Mouse (Mus musculus) CD8-positive naive resting alpha-beta T cell, adult 2 months (primary cell): ENCODE results near the gene Spag5.

Experiments used
- DNase-seq, 2 experiments: peaks; one replicate each; pipeline ENCODE4 v3.0.0; 2022; ENCODE audit warnings: low read depth in 2 of 2, low spot score in 2 of 2

Gene Spag5

DNA sequence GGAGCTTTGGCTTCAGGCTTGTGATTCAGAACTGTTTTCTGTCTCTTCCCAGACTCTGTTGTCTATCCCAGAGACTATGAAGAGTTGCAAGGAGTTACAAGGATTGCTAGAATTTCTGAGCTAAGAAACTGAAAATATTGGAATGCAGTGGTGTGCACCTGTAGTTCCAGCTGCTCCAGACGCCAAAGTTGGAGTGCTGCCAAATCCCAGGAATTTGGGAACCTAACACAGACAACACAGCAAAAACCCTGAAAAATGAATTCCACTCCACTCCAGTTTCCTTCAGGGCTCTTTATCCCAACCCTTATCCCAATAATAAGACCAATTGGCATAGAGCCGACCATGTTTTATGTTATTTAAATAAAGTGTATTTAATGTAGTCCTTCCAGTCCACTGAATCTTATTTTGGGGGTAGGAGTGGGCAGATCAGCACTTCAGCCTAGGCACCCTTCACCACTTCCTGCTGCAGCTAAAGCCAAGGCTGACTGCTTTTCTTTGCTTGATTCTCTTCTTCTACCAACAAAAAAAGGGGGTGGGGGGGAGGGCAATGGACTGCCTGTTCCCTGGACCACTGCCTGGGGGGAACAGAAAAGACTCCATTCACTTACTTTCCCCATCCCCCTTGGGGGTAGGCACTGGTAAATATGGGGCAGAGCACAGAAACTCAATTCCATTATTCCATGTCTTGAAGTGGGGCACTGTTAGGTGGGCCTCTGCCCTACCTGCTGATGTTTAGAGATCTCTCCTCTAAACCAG, 20.9 kb downstream of the Spag5 start:
- no peak for DNase-seq

DNA sequence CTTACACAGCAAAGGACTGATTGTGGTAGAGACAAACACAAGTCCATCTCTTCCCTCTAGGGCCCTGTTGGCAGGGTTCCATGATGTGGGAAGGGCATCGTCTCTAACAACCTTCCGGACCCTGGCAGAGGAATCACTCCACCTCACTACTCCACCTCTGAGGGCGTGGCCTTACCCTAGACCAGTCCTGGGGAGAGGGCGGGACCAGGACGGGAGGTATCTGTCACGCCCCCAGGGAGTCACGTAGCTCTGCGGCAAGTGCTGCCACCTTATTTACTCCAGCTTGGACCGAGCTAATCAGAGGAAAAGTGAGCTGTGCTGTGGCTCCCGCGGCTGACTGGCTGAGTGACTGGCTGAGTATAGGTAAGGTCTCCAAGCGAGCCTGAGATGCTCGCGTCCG, 21.5 kb downstream of the Spag5 start, which contains the start of gene Aldoc:
TSS of gene Aldoc (plus strand) at position 109 of the 400 bp plus-strand sequence.
- DNase-seq: peak; percentile 66 to 82

DNA sequence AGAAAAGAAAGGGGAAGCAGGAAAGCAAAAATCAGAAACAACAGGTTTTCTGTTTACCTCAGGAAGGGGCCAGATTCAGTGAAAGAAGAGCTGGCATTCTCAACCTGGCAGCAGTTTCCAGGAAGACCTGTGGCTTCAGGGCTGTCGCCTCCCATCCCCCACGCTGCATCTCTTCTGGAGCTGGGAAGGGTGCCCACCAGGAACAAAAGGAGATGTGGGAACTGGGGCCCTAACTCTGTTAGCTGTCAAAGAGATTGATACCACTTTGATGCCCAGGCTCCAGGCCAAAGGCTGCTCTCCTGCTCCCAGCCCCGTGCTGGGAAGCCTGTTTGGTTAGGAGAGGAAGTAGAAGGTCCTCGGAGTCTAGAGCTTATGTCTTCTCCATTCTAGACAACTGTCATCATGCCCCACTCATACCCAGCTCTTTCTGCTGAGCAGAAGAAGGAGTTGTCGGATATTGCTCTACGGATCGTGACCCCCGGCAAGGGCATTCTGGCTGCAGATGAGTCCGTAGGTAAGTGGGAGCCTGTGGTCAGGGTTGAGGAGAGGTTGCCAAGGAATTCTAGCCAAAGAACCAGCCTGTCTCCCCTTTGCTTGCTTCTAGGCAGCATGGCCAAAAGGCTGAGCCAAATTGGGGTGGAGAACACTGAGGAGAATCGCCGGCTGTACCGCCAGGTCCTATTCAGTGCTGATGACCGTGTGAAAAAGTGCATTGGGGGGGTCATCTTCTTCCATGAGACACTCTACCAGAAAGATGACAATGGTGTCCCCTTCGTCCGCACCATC, 22.9 kb downstream of the Spag5 start:
- DNase-seq: no peak

DNA sequence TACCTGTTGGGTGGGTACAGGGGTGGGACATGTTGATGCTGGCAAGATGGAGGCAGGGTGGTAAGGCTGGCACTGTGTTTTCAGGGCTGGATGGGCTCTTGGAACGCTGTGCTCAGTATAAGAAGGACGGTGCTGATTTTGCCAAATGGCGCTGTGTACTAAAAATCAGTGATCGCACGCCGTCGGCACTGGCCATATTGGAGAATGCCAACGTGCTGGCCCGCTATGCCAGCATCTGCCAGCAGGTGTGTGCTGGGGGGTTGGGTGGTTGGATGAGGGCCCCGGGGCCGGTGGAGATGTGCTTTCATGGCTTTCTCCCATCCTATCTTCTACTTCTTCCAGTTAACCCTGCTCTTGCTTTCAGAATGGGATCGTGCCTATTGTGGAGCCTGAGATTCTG, 23.6 kb downstream of the Spag5 start:
- DNase-seq: no peak

DNA sequence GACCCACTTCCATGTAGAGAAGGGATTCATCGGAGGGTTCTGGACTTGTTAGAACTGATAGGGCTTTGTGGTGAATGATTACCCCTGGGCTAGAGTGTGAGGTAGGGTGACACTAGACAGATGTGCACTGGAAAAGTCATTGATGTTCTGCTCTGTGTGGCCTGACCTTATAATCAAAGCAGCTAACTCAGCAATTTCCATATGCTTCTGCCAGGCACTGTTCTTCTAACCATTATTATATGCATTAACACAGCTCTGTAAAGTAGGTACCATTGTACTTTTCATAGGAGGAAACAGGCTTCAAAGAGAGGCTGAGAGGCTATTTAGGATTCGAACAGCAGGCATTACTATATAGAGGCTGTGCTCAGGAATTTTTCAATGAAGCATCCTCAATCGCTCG, 25.9 kb downstream of the Spag5 start:
- DNase-seq: no peak

DNA sequence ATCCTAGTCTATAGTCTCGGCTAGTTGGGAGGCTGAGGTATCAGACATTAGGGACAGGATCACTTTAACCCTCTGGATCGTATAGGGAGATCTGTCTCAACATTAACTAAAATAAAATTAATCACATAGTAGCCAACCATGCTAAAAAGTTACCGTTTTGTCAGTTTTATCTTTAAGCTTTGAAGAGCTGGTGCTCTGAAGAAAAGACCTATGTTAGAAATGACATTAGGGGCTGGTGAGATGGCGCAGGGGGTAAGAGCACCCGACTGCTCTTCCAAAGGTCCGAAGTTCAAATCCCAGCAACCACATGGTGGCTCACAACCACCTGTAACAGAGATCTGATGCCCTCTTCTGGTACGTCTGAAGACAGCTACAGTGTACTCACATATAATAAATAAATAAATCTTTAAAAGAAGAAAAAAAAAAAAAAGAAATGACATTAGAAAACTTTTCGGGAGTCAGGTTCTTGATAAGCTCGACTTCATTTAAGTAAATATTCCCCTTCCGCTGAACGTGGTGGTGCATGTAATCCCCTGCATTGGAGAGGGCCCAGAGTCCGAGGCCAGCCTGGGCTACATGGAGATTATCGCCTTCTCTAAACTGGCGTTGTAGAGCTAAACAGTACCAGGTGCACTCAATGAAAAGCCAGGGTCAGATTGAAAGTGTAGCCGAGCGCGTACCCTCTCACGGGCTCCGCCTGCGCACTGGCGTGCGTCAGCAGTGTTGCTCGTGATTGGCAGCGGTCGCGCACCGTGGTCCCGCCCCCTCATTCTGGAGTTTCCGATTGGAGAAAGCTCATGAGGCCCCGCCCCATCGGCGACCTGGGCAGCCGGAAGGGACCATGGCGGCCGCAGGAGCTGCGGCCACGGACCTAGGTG, 26.5 kb downstream of the Spag5 start, which contains the start of gene Pigs:
TSS of gene Pigs (plus strand) at position 782 of the 878 bp plus-strand sequence.
- peak; percentile 83 to 92 for DNase-seq

DNA sequence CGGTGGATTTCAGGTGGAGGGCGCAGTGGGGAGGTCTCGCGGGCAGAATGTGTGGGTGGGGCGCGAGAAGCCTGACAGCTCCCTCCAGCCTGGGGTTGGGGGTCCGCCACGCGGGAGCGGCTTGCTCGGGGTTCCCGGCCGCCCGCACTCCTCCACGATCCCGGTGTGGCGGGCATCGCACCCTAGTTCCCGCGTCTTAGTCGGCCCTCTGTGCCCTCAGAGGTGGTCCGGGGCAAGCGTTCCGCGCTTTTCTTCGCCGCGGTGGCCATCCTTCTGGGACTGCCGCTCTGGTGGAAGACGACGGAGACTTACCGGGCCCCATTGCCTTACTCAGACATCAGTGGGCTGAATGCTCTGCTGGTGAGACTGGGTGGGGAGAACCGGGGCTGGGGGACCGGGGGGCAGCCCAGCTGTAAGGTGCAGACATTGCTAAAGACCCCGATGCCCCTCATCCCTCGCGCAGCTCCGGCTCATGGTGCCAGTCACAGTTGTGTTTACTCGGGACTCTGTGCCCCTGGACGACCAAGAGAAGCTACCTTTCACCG, 27.3 kb downstream of the Spag5 start:
- DNase-seq: no peak

DNA sequence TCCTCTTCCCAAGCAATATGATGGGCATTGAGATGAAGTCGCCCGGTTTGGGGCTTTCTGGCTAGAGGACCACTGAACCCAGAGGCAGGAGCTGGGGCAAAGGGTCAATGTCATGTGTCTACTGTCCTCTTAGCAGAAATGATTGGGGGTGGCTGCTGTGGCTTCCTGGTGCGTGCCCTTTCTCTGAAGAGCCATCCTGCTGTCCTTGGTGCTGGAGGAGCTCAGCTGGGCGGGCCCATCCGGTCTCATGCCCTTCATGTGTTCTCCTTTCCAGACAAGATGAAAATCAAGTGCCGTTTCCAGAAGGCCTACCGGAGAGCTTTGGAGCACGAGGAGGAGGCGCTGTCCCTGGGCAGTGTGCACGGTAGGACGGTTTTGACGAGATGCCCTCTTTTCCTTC, 31.3 kb downstream of the Spag5 start:
- no peak for DNase-seq

DNA sequence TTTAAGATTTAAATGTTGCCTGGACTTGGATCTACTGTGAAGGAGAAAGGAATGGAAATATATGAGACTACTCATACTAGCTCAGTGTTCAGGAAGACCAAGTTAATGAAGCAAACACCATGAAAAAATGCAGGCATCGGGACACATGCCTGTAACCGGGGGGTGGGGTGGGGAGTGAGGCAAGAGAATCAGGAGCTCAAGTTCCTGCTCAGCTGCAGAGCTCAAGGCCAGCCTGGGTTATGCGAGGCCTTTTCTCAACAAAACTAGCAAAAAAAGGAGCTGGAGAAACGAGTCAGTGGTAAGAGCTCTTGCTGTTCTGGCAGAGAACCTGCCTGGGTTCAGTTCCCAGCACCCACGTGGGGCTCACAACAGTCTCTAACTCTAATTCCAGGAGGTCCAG, 32.7 kb downstream of the Spag5 start:
- no peak for DNase-seq

DNA sequence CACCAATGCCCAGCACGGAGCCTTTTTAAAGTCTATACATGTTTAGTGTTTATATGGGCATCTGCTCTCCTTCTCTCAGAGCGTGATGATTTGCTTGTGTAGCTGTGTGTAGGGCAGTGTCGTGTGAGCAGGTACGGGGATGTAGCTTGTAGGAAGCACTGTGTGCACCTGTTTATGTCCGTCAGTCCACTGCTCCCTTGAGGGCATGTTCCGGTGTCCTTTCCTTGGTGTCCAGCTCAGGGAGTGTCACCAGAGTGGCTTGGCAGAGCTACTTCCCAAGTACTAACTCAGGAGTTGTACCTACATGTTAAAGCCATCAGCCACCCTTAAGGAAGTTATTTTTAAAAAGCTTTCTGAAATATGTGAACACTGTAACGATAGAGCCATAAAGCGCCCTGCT, 35.7 kb downstream of the Spag5 start:
- DNase-seq: no peak

DNA sequence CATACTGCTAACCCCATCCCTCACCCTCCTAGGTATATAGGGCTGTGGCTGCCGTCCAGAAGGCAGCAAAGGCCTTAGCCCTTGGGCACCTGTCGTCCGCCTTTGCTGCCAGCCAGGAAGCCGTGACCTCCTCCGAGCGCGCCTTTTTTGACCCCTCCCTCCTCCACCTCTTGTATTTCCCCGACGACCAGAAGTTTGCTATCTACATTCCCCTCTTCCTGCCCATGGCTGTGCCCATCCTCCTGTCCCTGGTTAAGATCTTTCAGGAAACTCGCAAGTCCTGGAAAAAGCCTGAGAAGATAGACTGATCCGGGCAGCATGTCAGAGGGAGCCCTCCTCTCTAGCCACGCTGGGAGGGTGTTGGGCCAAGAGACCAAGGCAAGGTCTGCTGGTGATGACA, 40.4 kb downstream of the Spag5 start:
- no peak for DNase-seq

DNA sequence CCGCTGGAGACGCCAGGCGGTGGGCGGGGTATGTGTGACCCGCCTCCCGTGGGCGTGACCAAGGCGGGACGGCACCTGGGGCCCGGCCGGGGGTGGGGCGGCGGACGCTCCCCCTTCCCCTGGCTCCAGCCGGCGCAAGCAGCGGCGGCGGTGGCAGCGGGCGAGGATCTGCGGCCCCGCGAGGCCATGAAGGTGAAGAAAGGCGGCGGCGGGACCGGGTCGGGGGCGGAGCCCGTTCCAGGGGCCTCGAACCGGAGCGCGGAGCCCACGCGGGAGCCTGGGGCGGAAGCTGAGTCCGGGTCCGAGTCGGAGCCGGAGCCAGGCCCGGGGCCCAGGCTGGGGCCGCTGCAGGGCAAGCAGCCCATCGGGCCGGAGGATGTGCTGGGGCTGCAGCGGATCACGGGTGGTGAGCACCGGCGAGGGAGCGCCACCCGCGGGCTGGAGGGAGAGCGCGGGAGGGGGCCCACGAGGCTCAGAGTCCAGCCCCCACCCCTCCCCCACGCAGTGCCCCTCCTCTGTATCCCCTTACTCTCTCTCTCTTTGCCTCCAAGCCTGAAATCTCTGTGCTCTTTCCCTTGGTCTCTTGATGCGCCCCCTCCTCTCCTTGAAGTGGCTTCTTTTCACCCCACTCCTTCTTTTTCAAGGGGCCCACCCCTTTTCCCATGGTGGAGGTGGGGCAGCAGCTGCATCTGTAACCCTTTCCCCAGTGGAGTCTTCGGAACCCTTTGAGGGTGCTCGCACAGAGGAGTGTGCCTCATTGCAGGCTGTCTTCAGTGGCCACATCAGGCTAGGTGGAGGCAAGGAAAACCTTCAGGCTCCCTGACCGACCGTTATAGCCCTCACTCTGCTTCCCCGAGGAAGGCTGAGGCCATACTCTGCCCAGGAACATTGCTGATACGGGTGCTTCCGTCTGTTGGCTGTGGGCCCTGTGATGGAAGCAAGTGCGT, 42.3 kb downstream of the Spag5 start, which contains the start of gene Unc119:
TSS of gene Unc119 (plus strand) at position 102 of the 947 bp plus-strand sequence.
- peak; percentile 44 to 57 for DNase-seq

DNA sequence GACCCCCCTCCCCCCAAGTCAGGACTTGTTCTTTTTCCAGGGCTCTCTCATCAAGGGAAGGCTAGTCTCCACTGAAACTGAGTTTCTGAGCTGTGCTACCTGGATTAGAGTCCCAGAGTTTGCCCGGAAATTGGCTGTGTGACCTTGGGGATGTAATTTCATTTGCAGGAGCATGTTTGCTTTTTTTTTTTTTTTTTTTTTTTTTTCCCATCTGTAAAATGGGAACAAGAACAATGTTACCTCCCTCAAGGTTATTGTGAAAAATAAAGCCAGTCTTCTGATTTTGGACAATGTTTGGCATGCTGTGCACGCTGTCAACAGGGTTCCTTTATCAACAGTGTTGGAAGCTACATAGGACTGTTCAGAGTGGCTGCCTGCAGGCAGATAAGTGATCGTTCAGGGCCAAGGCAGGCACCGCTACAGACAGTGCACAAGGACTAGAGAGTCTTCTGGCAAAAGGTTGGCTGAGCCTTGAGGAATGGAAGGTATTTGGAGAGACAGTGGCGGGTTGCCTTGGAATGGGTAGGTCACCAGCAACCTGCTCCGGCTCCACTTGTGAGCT, 43.1 kb downstream of the Spag5 start:
- DNase-seq: no peak

DNA sequence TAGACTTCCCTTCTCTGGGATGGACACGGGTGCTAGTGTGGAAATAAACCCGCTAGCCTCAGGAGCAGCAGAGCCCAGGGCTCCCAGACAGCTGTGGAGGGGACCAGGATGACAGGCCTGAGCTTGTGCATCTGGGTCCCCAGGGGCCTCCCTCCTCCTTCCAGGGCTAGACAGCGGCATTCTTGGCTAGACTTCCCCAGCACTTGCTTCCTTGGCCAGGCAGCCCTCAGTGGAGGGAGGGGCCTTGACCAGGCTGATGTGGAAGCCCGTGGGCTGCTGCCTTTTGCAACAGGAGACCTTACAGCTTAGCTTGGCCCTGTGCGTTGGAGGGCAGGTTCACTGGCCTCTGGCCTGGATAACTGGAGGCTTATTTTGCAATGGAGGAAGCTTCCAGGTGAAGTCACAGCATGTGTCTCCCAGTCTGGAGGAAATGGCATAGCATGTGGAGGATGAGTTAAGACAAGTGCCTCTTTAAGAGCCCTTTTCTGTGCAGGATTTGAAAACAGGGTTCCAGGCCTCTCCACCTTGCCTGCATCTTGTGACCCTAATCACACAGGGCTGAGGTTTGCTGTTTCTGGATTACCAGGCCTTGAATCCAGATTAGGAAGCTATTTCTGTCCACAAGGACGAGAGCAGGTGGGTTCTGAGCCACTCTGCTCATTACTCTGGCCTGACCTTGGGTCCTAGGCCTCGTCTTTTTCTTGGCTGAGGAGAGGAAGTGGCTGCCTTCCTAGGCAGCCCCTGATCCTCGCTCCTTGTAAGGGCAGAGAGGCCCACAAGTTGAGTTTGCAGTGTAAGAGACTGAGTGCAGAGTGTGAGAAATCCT, 43.8 kb downstream of the Spag5 start:
- DNase-seq: no peak

DNA sequence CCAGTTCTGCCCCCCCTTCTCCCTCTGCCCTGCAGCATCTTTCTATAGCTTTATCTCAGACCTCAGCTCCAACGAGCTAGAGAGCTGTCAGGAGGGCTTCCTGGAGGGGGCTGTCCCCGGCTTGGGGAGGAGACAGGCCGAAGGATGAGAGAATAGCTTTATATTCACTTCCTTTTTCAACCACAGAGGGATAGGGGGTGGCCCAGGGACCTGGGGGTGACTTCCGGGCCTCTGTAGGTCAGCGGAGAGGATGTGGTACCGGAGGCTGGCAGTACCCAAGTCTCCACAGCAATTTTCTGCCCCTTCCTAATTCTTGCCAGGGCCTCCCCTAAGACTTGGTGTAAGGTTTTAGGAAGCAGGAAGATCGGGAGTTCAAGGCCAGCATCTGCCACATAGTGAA, 44.5 kb downstream of the Spag5 start:
- peak in 1 of 2 experiments; percentile 27 for DNase-seq

DNA sequence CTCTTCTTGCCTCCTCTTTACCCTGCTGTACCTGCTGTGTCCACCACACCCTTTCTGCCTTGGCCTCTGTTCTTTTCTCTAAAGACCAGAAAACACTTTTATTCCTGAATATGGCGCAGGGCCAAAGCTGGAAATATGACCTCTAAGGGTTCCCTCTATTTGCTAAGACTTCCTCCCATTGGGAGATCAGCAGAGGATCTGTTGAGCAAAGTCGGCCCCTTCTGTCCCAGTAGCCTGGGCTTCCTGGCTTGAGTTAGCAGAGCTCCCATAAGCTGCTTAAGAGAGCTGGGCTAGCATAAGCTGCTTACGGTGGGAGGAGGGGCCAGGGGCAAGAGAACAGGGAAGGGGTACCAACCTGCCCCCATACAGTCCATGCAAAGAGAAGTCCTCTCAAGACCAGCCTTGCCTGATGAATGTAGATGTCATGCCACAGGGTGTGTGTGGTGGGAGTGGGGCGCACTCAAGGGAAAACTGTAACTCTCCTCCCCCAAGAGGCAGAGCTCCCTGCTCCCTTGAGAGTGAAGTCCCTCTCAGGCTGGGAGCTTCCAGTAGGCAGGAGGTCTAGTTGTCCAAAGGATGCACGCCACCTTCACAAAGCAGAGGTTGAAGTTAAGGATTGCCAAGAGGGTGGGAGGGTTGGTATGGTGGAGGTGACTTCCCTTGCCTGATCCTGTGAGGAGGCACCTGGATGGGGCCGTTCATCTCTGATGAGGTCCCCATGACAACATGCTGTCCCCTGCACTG, 45.2 kb downstream of the Spag5 start:
- DNase-seq: no peak

DNA sequence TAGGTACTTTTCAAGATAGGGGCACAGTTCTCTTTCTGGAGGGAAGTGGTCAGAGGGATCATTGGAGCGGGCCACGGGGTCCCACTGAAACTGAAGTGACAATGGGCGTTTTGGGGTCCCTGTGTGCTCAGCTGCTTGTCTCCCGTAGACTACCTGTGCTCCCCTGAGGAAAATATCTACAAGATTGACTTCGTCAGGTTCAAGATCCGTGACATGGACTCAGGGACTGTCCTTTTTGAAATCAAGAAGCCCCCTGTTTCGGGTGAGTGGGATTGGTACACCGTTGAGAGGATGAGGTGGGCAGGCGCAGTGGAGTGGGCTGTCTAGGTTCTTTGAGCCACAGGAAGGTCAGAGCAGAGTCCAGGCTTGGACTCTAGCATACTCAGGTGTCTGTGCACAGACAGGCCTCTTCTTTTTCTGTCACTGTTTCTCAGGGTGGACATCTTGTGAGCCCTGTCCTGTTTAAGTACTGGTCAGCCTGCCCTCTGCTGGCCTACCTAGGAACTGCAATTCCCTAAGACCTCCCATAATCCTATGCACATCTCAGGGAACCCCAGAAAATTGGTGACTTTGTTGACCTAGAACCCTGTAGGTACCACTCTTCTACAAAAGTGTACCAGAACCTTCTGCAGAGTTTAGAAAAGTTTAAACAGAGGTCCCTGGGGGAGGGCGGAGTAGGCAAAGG, 45.9 kb downstream of the Spag5 start:
- DNase-seq: peak; percentile 54
